Mouse (Mus musculus): ENCODE results near the gene Gad2.
"Not testable (repeated sequence)": the region's sequence is repeated elsewhere in the genome, so short reads cannot be mapped to it uniquely, and the experiment has no call there.

GRCm38 (mm10) chr2:22588673-22589381 is 33.2 kb upstream of the Gad2 start:
- not testable (repeated sequence) for TF ChIP-seq EP300, CTCF (IDR thresholded peaks at IDR 0.05; ENCODE audit: low read depth)

All from liver, embryonic 14.5 days (tissue).